Mouse (Mus musculus) right cerebral cortex, postnatal 36 days (tissue): ENCODE results near the gene Poldip3.
A peak's percentile ranks its signal among the peaks of the same experiment; 100 is the strongest.

Experiments
- DNase-seq, 2 experiments: peaks; one replicate each; pipeline ENCODE4 v3.0.0; 2022; ENCODE audit warnings: low spot score in 2 of 2, mixed read lengths in 1 of 2

The Poldip3 gene

GRCm38 (mm10) chr15:83088495-83089428 is 60.4 kb downstream of the Poldip3 start:
- DNase-seq, result no peak

GRCm38 (mm10) chr15:83086636-83087328 is 62.4 kb downstream of the Poldip3 start:
- DNase-seq, result no peak

- no peak for DNase-seq
Measured at GRCm38 (mm10) chr15:83085901-83086300, 63.3 kb downstream of the Poldip3 start.

- DNase-seq, result peak; percentile 36 to 38
Measured at GRCm38 (mm10) chr15:83084022-83084640, 65.1 kb downstream of the Poldip3 start.

GRCm38 (mm10) chr15:83083530-83083929 is 65.7 kb downstream of the Poldip3 start:
- DNase-seq, result no peak
